Mouse (Mus musculus) thymus, postnatal 10 days (tissue): ENCODE measurements around the gene Snx15.
"Not testable (repeated sequence)": the region's sequence is repeated elsewhere in the genome, so short reads cannot be mapped to it uniquely, and the experiment has no call there.

Experiments
- DNase-seq, 2 experiments: peaks; one replicate each; pipeline ENCODE4 v3.0.0; 2021; ENCODE audit warnings: low spot score in 2 of 2

The Snx15 gene

GRCm38 (mm10) chr19:6127760-6128341 is at the start of gene Snx15:
TSS of gene Snx15 (minus strand) at chr19:6128304.
- DNase-seq: peak; percentile 95 to 97

GRCm38 (mm10) chr19:6174771-6175170 is 46.7 kb upstream of the Snx15 start:
- DNase-seq: no peak

GRCm38 (mm10) chr19:6171215-6171614 is 43.1 kb upstream of the Snx15 start:
- DNase-seq: no peak

- no peak for DNase-seq
These were observed 38.6 kb upstream of the Snx15 start for GRCm38 (mm10) chr19:6166750-6167149.

- DNase-seq: no peak
These were observed 35.9 kb upstream of the Snx15 start for GRCm38 (mm10) chr19:6163872-6164547.

- no peak for DNase-seq
These were observed 29.1 kb upstream of the Snx15 start for GRCm38 (mm10) chr19:6157220-6157619.

- no peak for DNase-seq
These were observed 28.3 kb upstream of the Snx15 start for GRCm38 (mm10) chr19:6156372-6156771.

- no peak for DNase-seq
These were observed 27.1 kb upstream of the Snx15 start for GRCm38 (mm10) chr19:6155174-6155573.

- DNase-seq: no peak
These were observed 16.7 kb upstream of the Snx15 start for GRCm38 (mm10) chr19:6144842-6145241.

- peak; percentile 76 to 86 for DNase-seq
These were observed 13.3 kb upstream of the Snx15 start, which contains the start of gene Arl2 for GRCm38 (mm10) chr19:6141394-6141749. TSS of gene Arl2 (minus strand) at chr19:6141548.

- peak; percentile 92 to 93 for DNase-seq
These were observed 12.7 kb upstream of the Snx15 start, which contains the start of gene Batf2 for GRCm38 (mm10) chr19:6140678-6141393. TSS of gene Batf2 (plus strand) at chr19:6140983.

- no peak for DNase-seq
These were observed 12.2 kb upstream of the Snx15 start for GRCm38 (mm10) chr19:6140374-6140677.

GRCm38 (mm10) chr19:6139701-6140100 is 11.6 kb upstream of the Snx15 start:
- no peak for DNase-seq

- DNase-seq: no peak
These were observed 8.3 kb upstream of the Snx15 start for GRCm38 (mm10) chr19:6136397-6136796.

- not testable (repeated sequence) for DNase-seq
These were observed 5.1 kb upstream of the Snx15 start for GRCm38 (mm10) chr19:6133197-6133596.

- DNase-seq: no peak
These were observed 4.2 kb upstream of the Snx15 start for GRCm38 (mm10) chr19:6132171-6132827.

GRCm38 (mm10) chr19:6130414-6131128 is 2.5 kb upstream of the Snx15 start:
- DNase-seq: not testable (repeated sequence)

- DNase-seq: no peak
These were observed 1.1 kb downstream of the Snx15 start for GRCm38 (mm10) chr19:6126789-6127580.

- DNase-seq: peak; percentile 31 to 69
These were observed 1.8 kb downstream of the Snx15 start for GRCm38 (mm10) chr19:6126289-6126688.

- no peak for DNase-seq
These were observed 3.2 kb downstream of the Snx15 start for GRCm38 (mm10) chr19:6124898-6125297.

GRCm38 (mm10) chr19:6123330-6123729 is 4.8 kb downstream of the Snx15 start:
- DNase-seq: no peak
